Mouse (Mus musculus): ENCODE data around the gene Ppp4r2. TPM values are rescaled to one million over a fixed set of nuclear protein-coding genes. Genes with fewer than 3 reads are reported as not detected.

Gene Ppp4r2
- polyA plus RNA-seq, 1 experiment from 2014 or later: 26.5 TPM

GRCm38 (mm10) chr6:100802381-100803083, 30.9 kb upstream of the Ppp4r2 start:
- no peak overlapping the region for H3K4me2 ChIP-seq (ENCODE audit: low read depth, low read length)
- no peaks in the 10 kb centered on the region for H3K4me1 ChIP-seq (ENCODE audit: control insufficient read depth, insufficient read depth, low read length)
- H3K27ac ChIP-seq (ENCODE audit: low read depth, low read length): no peak overlapping the region
- no peaks in the 10 kb centered on the region for H3K27me3 ChIP-seq (ENCODE audit: control insufficient read depth, insufficient read depth, low read length)
- no peak overlapping the region for H3K4me3 ChIP-seq (ENCODE audit: low read depth, low read length)
- no peak for ATAC-seq (ENCODE audit: low read depth)
- H3K36me3 ChIP-seq (ENCODE audit: control insufficient read depth, insufficient read depth, low read length): no peaks in the 10 kb centered on the region
- WGBS: 72% methylated on average over 13 of the region's 13 CpGs
- H3K9me3 ChIP-seq (ENCODE audit: control insufficient read depth, low read length): no peaks in the 10 kb centered on the region
- H3K9ac ChIP-seq (replicated peaks; ENCODE audit: low read depth, low read length): no peak overlapping the region

- Histone ChIP-seq H3K36me3 (ENCODE audit: control insufficient read depth, insufficient read depth, low read length) (no peaks in the 10 kb centered on the region), H3K4me1 (ENCODE audit: control insufficient read depth, insufficient read depth, low read length) (no peaks in the 10 kb centered on the region), H3K4me2 (ENCODE audit: low read depth, low read length) (no peak overlapping the region), H3K27ac (ENCODE audit: low read depth, low read length) (no peak overlapping the region), H3K27me3 (ENCODE audit: control insufficient read depth, insufficient read depth, low read length) (no peaks in the 10 kb centered on the region), H3K9me3 (ENCODE audit: control insufficient read depth, low read length) (no peaks in the 10 kb centered on the region), H3K4me3 (ENCODE audit: low read depth, low read length) (no peak overlapping the region), H3K9ac (replicated peaks; ENCODE audit: low read depth, low read length) (no peak overlapping the region)
- no peak for ATAC-seq (ENCODE audit: low read depth)
- 86% methylated on average over 3 of the region's 3 CpGs for WGBS
Observed at GRCm38 (mm10) chr6:100803250-100803649, 30.2 kb upstream of the Ppp4r2 start.

- Histone ChIP-seq H3K36me3 (ENCODE audit: control insufficient read depth, insufficient read depth, low read length) (no peaks in the 10 kb centered on the region), H3K4me2 (ENCODE audit: low read depth, low read length) (no peak overlapping the region), H3K4me1 (ENCODE audit: control insufficient read depth, insufficient read depth, low read length) (no peaks in the 10 kb centered on the region), H3K9ac (replicated peaks; ENCODE audit: low read depth, low read length) (no peak overlapping the region), H3K27me3 (ENCODE audit: control insufficient read depth, insufficient read depth, low read length) (no peaks in the 10 kb centered on the region), H3K4me3 (ENCODE audit: low read depth, low read length) (no peak overlapping the region), H3K9me3 (ENCODE audit: control insufficient read depth, low read length) (no peaks in the 10 kb centered on the region), H3K27ac (ENCODE audit: low read depth, low read length) (no peak overlapping the region)
- WGBS: 92% methylated on average over 9 of the region's 9 CpGs
- ATAC-seq (ENCODE audit: low read depth): no peak
Observed at GRCm38 (mm10) chr6:100807187-100807586, 26.2 kb upstream of the Ppp4r2 start.

- Histone ChIP-seq H3K9ac (replicated peaks; ENCODE audit: low read depth, low read length) (no peak overlapping the region), H3K9me3 (ENCODE audit: control insufficient read depth, low read length) (no peaks in the 10 kb centered on the region), H3K4me3 (ENCODE audit: low read depth, low read length) (no peak overlapping the region), H3K27me3 (ENCODE audit: control insufficient read depth, insufficient read depth, low read length) (no peaks in the 10 kb centered on the region), H3K27ac (ENCODE audit: low read depth, low read length) (no peak overlapping the region), H3K4me1 (ENCODE audit: control insufficient read depth, insufficient read depth, low read length) (no peaks in the 10 kb centered on the region), H3K36me3 (ENCODE audit: control insufficient read depth, insufficient read depth, low read length) (no peaks in the 10 kb centered on the region), H3K4me2 (ENCODE audit: low read depth, low read length) (no peak overlapping the region)
- 63% methylated on average over 1 of the region's 1 CpGs for WGBS
- ATAC-seq (ENCODE audit: low read depth): no peak
Observed at GRCm38 (mm10) chr6:100807746-100808145, 25.7 kb upstream of the Ppp4r2 start.

GRCm38 (mm10) chr6:100808221-100808778, 25.1 kb upstream of the Ppp4r2 start:
- no peaks in the 10 kb centered on the region for H3K36me3 ChIP-seq (ENCODE audit: control insufficient read depth, insufficient read depth, low read length)
- no peaks in the 10 kb centered on the region for H3K4me1 ChIP-seq (ENCODE audit: control insufficient read depth, insufficient read depth, low read length)
- H3K9me3 ChIP-seq (ENCODE audit: control insufficient read depth, low read length): no peaks in the 10 kb centered on the region
- ATAC-seq (ENCODE audit: low read depth): no peak
- H3K27me3 ChIP-seq (ENCODE audit: control insufficient read depth, insufficient read depth, low read length): no peaks in the 10 kb centered on the region
- H3K4me3 ChIP-seq (ENCODE audit: low read depth, low read length): no peak overlapping the region
- WGBS: 92% methylated on average over 6 of the region's 6 CpGs
- H3K9ac ChIP-seq (replicated peaks; ENCODE audit: low read depth, low read length): no peak overlapping the region
- no peak overlapping the region for H3K27ac ChIP-seq (ENCODE audit: low read depth, low read length)
- H3K4me2 ChIP-seq (ENCODE audit: low read depth, low read length): no peak overlapping the region

- no peak overlapping the region for H3K27ac ChIP-seq (ENCODE audit: low read depth, low read length)
- no peak overlapping the region for H3K4me3 ChIP-seq (ENCODE audit: low read depth, low read length)
- ATAC-seq (ENCODE audit: low read depth): no peak
- no peaks in the 10 kb centered on the region for H3K4me1 ChIP-seq (ENCODE audit: control insufficient read depth, insufficient read depth, low read length)
- H3K36me3 ChIP-seq (ENCODE audit: control insufficient read depth, insufficient read depth, low read length): no peaks in the 10 kb centered on the region
- H3K9me3 ChIP-seq (ENCODE audit: control insufficient read depth, low read length): no peaks in the 10 kb centered on the region
- no peaks in the 10 kb centered on the region for H3K27me3 ChIP-seq (ENCODE audit: control insufficient read depth, insufficient read depth, low read length)
- H3K9ac ChIP-seq (replicated peaks; ENCODE audit: low read depth, low read length): no peak overlapping the region
- no peak overlapping the region for H3K4me2 ChIP-seq (ENCODE audit: low read depth, low read length)
- 96% methylated on average over 4 of the region's 4 CpGs for WGBS
Observed at GRCm38 (mm10) chr6:100810117-100810516, 23.3 kb upstream of the Ppp4r2 start.

GRCm38 (mm10) chr6:100811731-100812130, 21.7 kb upstream of the Ppp4r2 start:
- Histone ChIP-seq H3K27ac (ENCODE audit: low read depth, low read length) (no peak overlapping the region), H3K27me3 (ENCODE audit: control insufficient read depth, insufficient read depth, low read length) (no peaks in the 10 kb centered on the region), H3K4me2 (ENCODE audit: low read depth, low read length) (no peak overlapping the region), H3K4me3 (ENCODE audit: low read depth, low read length) (no peak overlapping the region), H3K9ac (replicated peaks; ENCODE audit: low read depth, low read length) (no peak overlapping the region), H3K4me1 (ENCODE audit: control insufficient read depth, insufficient read depth, low read length) (no peaks in the 10 kb centered on the region), H3K9me3 (ENCODE audit: control insufficient read depth, low read length) (no peaks in the 10 kb centered on the region), H3K36me3 (ENCODE audit: control insufficient read depth, insufficient read depth, low read length) (no peaks in the 10 kb centered on the region)
- no peak for ATAC-seq (ENCODE audit: low read depth)
- 90% methylated on average over 3 of the region's 3 CpGs for WGBS

- Histone ChIP-seq H3K4me3 (ENCODE audit: low read depth, low read length) (no peak overlapping the region), H3K27me3 (ENCODE audit: control insufficient read depth, insufficient read depth, low read length) (no peaks in the 10 kb centered on the region), H3K9ac (replicated peaks; ENCODE audit: low read depth, low read length) (no peak overlapping the region), H3K4me1 (ENCODE audit: control insufficient read depth, insufficient read depth, low read length) (no peaks in the 10 kb centered on the region), H3K4me2 (ENCODE audit: low read depth, low read length) (no peak overlapping the region), H3K36me3 (ENCODE audit: control insufficient read depth, insufficient read depth, low read length) (no peaks in the 10 kb centered on the region), H3K27ac (ENCODE audit: low read depth, low read length) (no peak overlapping the region), H3K9me3 (ENCODE audit: control insufficient read depth, low read length) (no peaks in the 10 kb centered on the region)
- no peak for ATAC-seq (ENCODE audit: low read depth)
- WGBS: 93% methylated on average over 2 of the region's 2 CpGs
Observed at GRCm38 (mm10) chr6:100821367-100821766, 12.1 kb upstream of the Ppp4r2 start.

GRCm38 (mm10) chr6:100823356-100823755, 10.1 kb upstream of the Ppp4r2 start:
- Histone ChIP-seq H3K36me3 (ENCODE audit: control insufficient read depth, insufficient read depth, low read length) (no peaks in the 10 kb centered on the region), H3K27ac (ENCODE audit: low read depth, low read length) (no peak overlapping the region)
- ATAC-seq (ENCODE audit: low read depth): no peak

More at GRCm38 (mm10) chr6:100823356-100823755, 10.1 kb upstream of the Ppp4r2 start:
- 77% methylated on average over 1 of the region's 1 CpGs for WGBS
- no peak overlapping the region for H3K9ac ChIP-seq (replicated peaks; ENCODE audit: low read depth, low read length)
- H3K27me3 ChIP-seq (ENCODE audit: control insufficient read depth, insufficient read depth, low read length): no peaks in the 10 kb centered on the region
- H3K4me2 ChIP-seq (ENCODE audit: low read depth, low read length): no peak overlapping the region
- H3K4me1 ChIP-seq (ENCODE audit: control insufficient read depth, insufficient read depth, low read length): no peaks in the 10 kb centered on the region
- H3K4me3 ChIP-seq (ENCODE audit: low read depth, low read length): no peak overlapping the region
- no peaks in the 10 kb centered on the region for H3K9me3 ChIP-seq (ENCODE audit: control insufficient read depth, low read length)
